ENCODE assay signal across 19 mouse cellular contexts in the genomic region with DNA sequence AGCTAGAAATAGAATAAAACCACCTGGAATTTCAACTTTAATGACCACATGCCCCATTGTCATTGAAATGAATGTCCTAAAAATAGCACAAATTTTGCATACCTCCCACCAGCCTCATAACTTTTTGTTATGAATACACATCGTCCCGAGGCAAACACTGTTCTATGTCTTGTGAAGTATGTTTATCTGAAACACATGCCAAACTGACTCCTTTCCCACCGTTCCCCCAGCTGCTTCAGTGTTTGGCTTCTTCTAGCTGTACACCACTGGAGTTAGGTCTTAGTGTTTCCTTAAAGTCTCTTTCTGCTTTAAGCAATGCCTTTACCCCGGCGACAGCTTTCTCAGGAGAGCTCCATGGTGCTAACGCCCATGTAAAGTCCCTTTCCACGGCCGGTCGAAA.
"Had no signal": no experiment of that assay in that cellular context is flagged by ENCODE, and none has a peak within 500 bp of the region (broad histone marks: within the 10 kb centered on the region; RNA-seq: fewer than 3 reads in every experiment).

No protein-coding gene starts in this region.

- H3K4me3 ChIP-seq: layer of hippocampus, adult 2 months; limb, embryonic 10.5 days; limb, embryonic 13.5 days; liver, embryonic 12.5 days; liver, embryonic 15.5 days; lung, embryonic 15.5 days; megakaryocyte, embryonic 14.5 days; midbrain, embryonic 10.5 days; midbrain, embryonic 15.5 days; neural tube, embryonic 13.5 days had no signal

- H3K4me1 ChIP-seq: limb, embryonic 10.5 days; limb, embryonic 13.5 days; liver, embryonic 12.5 days; liver, embryonic 15.5 days; lung, embryonic 15.5 days; megakaryocyte, embryonic 14.5 days; midbrain, embryonic 10.5 days; midbrain, embryonic 15.5 days had no signal

- ATAC-seq: liver, embryonic 12.5 days; midbrain, embryonic 15.5 days had no signal

- DNase-seq: kidney, adult 9 months; kidney, postnatal 14 days; layer of hippocampus, adult 9-11 months; liver; lung, adult 18-20 months; lung, postnatal 10 days; lung, postnatal 36 days; retina, postnatal 1 day; thymus, postnatal 25 days had no signal

- H3K4me2 ChIP-seq: limb, embryonic 13.5 days; liver, embryonic 12.5 days; liver, embryonic 15.5 days; lung, embryonic 15.5 days; midbrain, embryonic 15.5 days; neural tube, embryonic 13.5 days had no signal

- H3K27me3 ChIP-seq: limb, embryonic 13.5 days; liver, embryonic 12.5 days; liver, embryonic 15.5 days; lung, embryonic 15.5 days; megakaryocyte, embryonic 14.5 days; midbrain, embryonic 15.5 days; neural tube, embryonic 13.5 days had no signal

- H3K9ac ChIP-seq: limb, embryonic 13.5 days; liver, embryonic 12.5 days; liver, embryonic 15.5 days; lung, embryonic 15.5 days; midbrain, embryonic 15.5 days; neural tube, embryonic 13.5 days had no signal

- H3K27ac ChIP-seq: layer of hippocampus, adult 2 months; limb, embryonic 10.5 days; limb, embryonic 13.5 days; liver, embryonic 12.5 days; liver, embryonic 15.5 days; lung, embryonic 15.5 days; midbrain, embryonic 10.5 days; midbrain, embryonic 15.5 days; neural tube, embryonic 13.5 days had no signal

- H3K36me3 ChIP-seq: limb, embryonic 10.5 days; limb, embryonic 13.5 days; liver, embryonic 12.5 days; liver, embryonic 15.5 days; lung, embryonic 15.5 days; midbrain, embryonic 10.5 days; midbrain, embryonic 15.5 days; neural tube, embryonic 13.5 days had no signal

- H3K9me3 ChIP-seq: limb, embryonic 10.5 days; limb, embryonic 13.5 days; liver, embryonic 12.5 days; liver, embryonic 15.5 days; lung, embryonic 15.5 days; midbrain, embryonic 10.5 days; midbrain, embryonic 15.5 days; neural tube, embryonic 13.5 days had no signal
